Mouse (Mus musculus) bone marrow macrophage, adult 2 months (primary cell): ENCODE data around the gene Ankrd39.

Source experiments
- CTCF ChIP-seq: IDR thresholded peaks from 2 replicates; pipeline ENCODE4 v1.5.1; 2012; ENCODE audit warnings: low read depth, mild to moderate bottlenecking, low read length, moderate library complexity
- POLR2A ChIP-seq: IDR thresholded peaks from 2 replicates; pipeline ENCODE4 v1.6.1; 2012; ENCODE audit warnings: mild to moderate bottlenecking, low read depth, low read length, borderline replicate concordance

GRCm38 (mm10) chr1:36583408-36584116 lies 36.3 kb upstream of the Ankrd39 start:
- no peak for TF ChIP-seq CTCF
- no peak for TF ChIP-seq POLR2A
